Mouse (Mus musculus): ENCODE data around the gene Fam189a1.

The Fam189a1 gene

DNA sequence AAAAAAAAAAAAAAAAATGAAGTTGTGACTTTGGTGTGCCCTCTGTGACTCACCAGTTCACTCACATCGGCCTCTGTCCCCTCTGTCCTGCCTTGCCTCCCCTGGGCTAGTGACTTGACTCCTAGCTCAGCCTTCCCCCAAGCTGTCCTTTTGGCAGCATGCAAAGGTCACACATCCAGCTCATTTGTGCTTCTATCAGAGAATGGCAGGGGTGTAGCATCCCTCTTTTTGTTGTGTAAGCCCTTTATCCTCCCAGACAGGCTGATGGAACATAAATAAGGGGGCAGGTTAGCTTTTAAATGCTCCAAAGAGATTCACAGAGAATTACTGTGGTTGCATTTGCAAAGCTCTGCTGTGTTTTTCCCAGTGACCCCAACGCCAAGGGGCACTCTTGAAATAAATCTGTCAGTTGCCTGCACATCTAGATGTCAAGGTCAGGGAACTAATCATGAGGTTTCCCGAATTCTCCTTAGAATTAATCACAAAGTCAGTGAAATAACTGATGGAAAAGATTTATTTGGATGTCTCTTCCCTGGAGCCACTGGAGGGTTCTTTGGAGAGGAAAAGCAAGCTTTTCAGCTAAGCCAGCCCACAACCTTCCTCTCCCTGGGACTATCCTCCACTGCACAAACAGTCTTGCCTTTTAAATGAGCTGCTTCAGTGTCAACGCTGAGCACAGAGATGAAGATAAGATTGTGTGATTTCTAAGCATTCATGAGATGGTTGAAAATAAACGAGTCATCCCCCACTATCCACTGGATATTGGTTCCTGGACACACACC is 326.0 kb downstream of the Fam189a1 start:
- in situ Hi-C loops (cut with MseI, MboI) = no loop called here

GRCm38 (mm10) chr7:64821081-64821480 is 335.3 kb downstream of the Fam189a1 start:
- in situ Hi-C loops (cut with MseI, MboI) = no loop called here

DNA sequence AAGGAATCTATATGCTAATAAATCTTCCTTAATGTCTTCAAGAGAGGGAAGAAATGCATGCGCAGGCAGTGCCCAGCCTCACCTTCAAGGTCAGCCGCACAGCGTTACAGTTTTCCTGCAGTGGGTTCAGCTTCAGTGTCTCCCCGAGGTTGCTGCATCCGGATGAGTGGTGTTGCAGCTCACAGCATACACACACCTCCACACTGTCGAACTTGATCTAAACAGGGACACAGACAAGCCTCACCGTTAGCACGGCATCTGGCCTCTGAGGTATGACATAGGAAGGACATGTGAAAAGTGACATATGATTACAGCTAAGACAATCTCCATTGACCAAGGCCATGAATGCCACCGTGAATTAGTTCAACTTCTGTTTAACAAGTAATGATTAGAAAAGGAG is 336.7 kb downstream of the Fam189a1 start:
- in situ Hi-C loops (cut with MseI, MboI) = no loop called here

DNA sequence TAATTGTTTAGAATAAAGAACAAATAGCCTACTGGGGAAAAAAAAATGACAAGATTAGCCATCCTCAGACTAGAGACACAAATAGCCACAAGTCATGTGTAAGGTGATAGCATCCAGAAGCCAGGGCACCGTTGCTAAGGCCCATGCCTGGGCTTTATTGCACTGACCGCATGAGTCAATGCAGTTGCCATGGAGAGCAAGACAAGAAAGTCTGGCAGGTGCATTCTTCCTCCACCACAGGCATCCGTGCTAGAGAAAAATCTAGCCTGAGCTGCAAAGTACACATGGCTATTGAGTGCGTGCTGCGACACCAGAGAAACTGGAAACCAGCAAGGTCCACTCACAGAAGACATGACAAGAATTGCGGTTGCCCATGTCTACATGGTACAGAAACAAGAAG is 347.5 kb downstream of the Fam189a1 start:
- in situ Hi-C loops (cut with MseI, MboI) = no loop called here

- in situ Hi-C loops (cut with MseI, MboI) = no loop called here
Observed at GRCm38 (mm10) chr7:64805100-64805499, 351.3 kb downstream of the Fam189a1 start.

DNA sequence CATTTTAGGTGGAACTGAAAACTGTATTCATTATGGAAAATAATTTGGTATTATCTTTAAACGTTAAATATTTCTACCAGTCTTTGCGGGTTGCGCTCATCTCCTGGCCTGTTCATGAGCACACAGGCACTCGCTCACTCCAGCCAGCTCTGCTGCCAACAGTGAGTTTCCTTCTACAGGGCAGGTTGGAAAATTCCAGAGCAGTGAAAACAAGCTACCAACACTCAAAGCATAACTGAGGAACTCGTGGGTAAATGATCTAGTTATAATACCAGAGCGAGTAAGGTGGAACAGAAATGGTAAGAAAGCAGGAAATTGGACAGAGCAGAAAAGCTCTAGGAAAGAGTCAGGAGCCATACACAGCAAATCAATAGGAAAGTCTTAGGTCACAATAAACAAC is 360.8 kb downstream of the Fam189a1 start:
- in situ Hi-C loops (cut with MseI, MboI) = no loop called here

DNA sequence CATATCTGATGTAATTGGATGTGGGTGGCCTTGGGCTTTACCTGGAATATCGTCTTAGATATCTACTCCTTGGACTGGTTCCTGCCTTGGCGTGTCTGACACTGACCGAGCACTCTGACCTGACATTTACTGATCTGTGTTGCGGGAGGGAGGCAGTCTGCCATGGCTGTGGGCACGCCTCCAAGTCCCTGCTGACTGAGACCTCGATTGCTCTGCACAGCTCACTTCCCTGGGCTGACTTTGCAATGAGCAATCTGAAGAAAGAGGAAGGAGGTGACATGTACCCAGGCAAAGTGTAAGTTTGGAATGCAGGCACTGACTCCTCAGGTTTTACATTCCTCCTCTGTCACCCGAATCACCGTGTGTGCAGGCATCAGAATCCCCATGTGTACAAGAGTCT is 364.3 kb downstream of the Fam189a1 start:
- in situ Hi-C loops (cut with MseI, MboI) = no loop called here

DNA sequence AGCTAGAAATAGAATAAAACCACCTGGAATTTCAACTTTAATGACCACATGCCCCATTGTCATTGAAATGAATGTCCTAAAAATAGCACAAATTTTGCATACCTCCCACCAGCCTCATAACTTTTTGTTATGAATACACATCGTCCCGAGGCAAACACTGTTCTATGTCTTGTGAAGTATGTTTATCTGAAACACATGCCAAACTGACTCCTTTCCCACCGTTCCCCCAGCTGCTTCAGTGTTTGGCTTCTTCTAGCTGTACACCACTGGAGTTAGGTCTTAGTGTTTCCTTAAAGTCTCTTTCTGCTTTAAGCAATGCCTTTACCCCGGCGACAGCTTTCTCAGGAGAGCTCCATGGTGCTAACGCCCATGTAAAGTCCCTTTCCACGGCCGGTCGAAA is 365.2 kb downstream of the Fam189a1 start:
- in situ Hi-C loops (cut with MseI, MboI) = no loop called here

DNA sequence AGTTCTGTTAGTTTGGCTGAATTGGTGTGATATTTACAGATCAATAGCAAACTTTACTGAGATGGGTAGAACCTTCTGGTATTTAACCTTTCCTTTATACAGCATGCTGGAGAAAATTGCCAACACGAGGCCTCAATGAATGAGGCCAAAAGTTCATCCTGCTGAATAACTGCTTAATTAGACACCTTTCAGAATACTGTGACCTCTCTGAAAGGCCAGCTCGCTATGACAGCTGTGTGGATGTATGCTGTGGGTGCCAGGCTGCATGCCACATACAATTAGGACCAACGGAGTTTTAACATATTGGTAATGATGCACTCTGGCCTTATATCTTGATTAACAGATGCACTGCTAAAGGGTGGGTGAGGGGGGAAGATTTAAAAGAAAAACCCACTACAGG is 371.3 kb downstream of the Fam189a1 start:
- in situ Hi-C loops (cut with MseI, MboI) = no loop called here

GRCm38 (mm10) chr7:64779501-64779900 is 376.9 kb downstream of the Fam189a1 start:
- in situ Hi-C loops (cut with MseI, MboI) = no loop called here

DNA sequence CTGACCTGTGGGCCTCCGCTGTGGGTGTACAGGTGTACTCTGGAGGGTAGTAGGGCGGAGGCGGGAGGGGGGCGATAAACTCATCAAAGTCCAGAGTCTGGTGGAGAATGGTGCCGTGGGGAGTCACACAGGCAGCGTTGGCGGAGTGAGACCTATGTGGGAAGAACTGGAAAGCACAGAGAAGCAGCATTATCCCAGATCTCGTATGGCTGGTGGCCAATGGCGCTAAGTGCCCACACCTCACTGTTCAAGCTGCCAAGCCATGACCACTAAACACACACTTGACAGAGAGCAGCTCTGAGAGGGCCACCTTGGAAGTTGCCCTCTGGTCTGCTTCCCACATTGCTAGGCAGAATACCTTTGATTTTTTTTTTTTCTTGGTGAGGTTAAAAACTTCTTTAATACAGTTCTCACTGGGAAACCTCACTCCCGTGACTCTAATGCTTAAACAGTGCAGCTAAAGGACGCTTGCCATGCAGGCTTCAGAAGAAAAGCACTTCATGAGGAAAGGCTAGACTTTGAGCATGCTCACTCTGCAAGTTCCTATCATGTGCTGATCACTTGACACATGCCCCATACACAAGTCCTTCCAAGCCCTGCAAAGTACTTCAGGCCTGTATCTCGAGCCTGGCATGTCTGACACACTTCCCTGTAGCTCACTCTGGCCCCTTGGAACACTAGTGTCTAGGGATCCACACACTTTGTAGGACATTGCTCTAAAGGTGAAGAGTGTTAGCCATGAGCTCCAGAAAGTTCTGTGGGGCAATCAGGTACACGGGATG is 379.5 kb downstream of the Fam189a1 start:
- in situ Hi-C loops (cut with MseI, MboI) = no loop called here

- in situ Hi-C loops (cut with MseI, MboI) = no loop called here
Observed at GRCm38 (mm10) chr7:64773465-64773864, 382.9 kb downstream of the Fam189a1 start.

GRCm38 (mm10) chr7:64770779-64771390 is 385.5 kb downstream of the Fam189a1 start:
- in situ Hi-C loops (cut with MseI, MboI) = no loop called here

GRCm38 (mm10) chr7:64769768-64770167 is 386.6 kb downstream of the Fam189a1 start:
- in situ Hi-C loops (cut with MseI, MboI) = no loop called here

GRCm38 (mm10) chr7:64765595-64765994 is 390.8 kb downstream of the Fam189a1 start:
- in situ Hi-C loops (cut with MseI, MboI) = no loop called here

GRCm38 (mm10) chr7:64755141-64755540 is 401.2 kb downstream of the Fam189a1 start:
- in situ Hi-C loops (cut with MseI, MboI) = no loop called here

GRCm38 (mm10) chr7:64754161-64754560 is 402.2 kb downstream of the Fam189a1 start:
- in situ Hi-C loops (cut with MseI, MboI) = no loop called here

DNA sequence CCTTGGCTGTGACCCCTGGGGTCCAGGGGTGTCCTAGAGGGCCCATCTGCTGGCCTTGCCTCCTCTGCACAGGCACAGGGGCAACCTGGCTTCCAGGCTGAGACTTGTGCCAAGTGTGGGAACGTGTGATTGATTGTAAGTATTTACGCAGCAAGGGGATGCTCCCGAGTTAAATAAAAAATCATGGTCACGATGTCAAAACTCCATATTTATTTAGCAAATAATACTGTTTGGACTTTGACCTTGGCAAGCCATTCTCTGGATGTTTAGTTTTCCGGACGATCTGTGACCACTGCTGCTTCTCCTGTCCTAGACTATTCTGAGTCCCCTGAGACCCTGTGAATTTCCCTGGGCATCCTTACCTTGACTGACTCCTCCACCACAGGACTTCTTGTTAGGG is 402.7 kb downstream of the Fam189a1 start:
- in situ Hi-C loops (cut with MseI, MboI) = no loop called here

DNA sequence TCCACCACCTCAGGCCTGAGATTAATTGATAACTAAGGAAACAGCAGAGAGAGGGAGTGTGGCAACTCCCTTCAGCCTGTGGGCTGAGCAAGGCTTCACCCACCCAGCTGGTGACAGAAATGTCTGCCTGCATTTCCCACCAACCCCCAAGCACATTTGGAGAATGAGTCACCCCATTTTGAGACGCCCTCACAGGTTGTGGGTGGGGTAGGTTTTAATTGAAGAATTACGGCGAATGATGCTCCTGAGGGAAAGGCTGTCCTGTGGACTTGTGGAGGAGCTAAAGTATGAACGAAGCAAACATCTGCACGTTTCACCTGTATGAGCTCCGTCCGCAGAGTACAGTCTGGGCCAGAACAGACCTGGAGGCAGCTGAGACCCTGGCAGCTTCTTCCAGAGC is 404.2 kb downstream of the Fam189a1 start:
- in situ Hi-C loops (cut with MseI, MboI) = no loop called here

DNA sequence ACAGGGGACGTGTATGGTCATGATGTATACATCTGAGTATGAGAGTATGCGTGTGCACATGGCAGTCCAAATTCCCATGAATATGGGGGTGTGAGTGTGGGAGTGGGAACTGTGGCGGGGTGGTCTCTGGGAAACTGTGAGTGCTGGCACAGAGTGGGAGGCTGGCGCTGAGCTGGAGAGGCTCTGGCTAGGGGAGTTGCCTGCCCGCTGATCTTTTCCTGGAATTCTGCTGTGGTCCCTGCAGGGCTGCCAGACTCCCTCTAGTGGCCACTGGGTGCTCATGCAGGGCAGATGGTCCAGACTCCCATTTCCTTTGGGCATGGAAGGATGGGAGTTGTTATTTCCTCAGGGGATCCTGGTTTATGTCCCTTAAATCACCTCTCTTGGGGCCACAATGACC is 404.9 kb downstream of the Fam189a1 start:
- in situ Hi-C loops (cut with MseI, MboI) = no loop called here

GRCm38 (mm10) chr7:64743610-64744009 is 412.8 kb downstream of the Fam189a1 start:
- in situ Hi-C loops (cut with MseI, MboI) = loop anchor here (25.0 kb wide), 3 partner anchors 231 to 581 kb away; partner anchors contain the start of genes Apba2 (in 1 of the 2) and Trpm1 (in 1 of the 2)
